Mouse (Mus musculus) kidney, adult 2 months (tissue): ENCODE measurements at regions not wholly inside any gene's neighbourhood (a gene's known extent, or its start where the extent isn't known, plus 50 kb on each side); places are given as distances from the start of the nearest gene placed in this dataset.

Experiments
- CTCF ChIP-seq: fragments of 200-500 bp; conservative IDR thresholded peaks from 2 replicates; pipeline ENCODE4 v1.5.1; 2011; ENCODE audit warnings: low read depth, mild to moderate bottlenecking, control low read depth, low read length, moderate library complexity, mixed read lengths; ENCODE audit not compliant: insufficient read depth, insufficient read length
- POLR2A ChIP-seq: fragments of 200-500 bp; IDR thresholded peaks from one replicate; pipeline ENCODE4 v1.6.1; 2011; ENCODE audit warnings: low read depth, low read length, control low read depth

GRCm38 (mm10) chr3:39559460-39560041 lies 672.8 kb downstream of the Fat4 start:
- TF ChIP-seq POLR2A (no peak), CTCF (no peak)
